Mouse (Mus musculus) limb, embryonic 15.5 days (tissue): ENCODE results near the gene Drg2. TPM values are rescaled to one million over a fixed set of nuclear protein-coding genes. Genes with fewer than 3 reads are reported as not detected.

ENCODE experiments used
- ATAC-seq: fragments of 200-750 bp; cut with Nextera tagmentation; 2 replicates; pipeline ENCODE4 v1.8.0; 2017; ENCODE audit warnings: low read depth, moderate TSS enrichment; ENCODE audit not compliant: insufficient number of reproducible peaks, low FRiP score, low TSS enrichment
- H3K27ac ChIP-seq: fragments of 300-500 bp; sonication (generic); 2 replicates; pipeline ENCODE4 v1.5.1; 2015; ENCODE audit warnings: moderate library complexity, mild to moderate bottlenecking, inconsistent platforms
- H3K27me3 ChIP-seq: fragments of 300-500 bp; sonication (generic); 2 replicates; pipeline ENCODE4 v1.6.1; 2015; ENCODE audit warnings: inconsistent platforms
- H3K36me3 ChIP-seq: fragments of 300-500 bp; sonication (generic); 2 replicates; pipeline ENCODE4 v1.6.1; 2015; ENCODE audit warnings: inconsistent platforms
- H3K4me1 ChIP-seq: fragments of 300-500 bp; sonication (generic); 2 replicates; pipeline ENCODE4 v1.6.1; 2015; ENCODE audit warnings: inconsistent platforms
- H3K4me2 ChIP-seq: fragments of 300-500 bp; sonication (generic); 2 replicates; pipeline ENCODE4 v1.6.1; 2015; ENCODE audit warnings: mild to moderate bottlenecking, inconsistent platforms
- H3K4me3 ChIP-seq: fragments of 300-500 bp; sonication (generic); 2 replicates; pipeline ENCODE4 v1.5.1; 2015; ENCODE audit warnings: mild to moderate bottlenecking, inconsistent platforms
- H3K9ac ChIP-seq: fragments of 300-500 bp; sonication (generic); 2 replicates; pipeline ENCODE4 v1.6.1; 2015; ENCODE audit warnings: inconsistent platforms
- H3K9me3 ChIP-seq: fragments of 300-500 bp; sonication (generic); 2 replicates; pipeline ENCODE4 v1.6.1; 2016; ENCODE audit warnings: inconsistent platforms
- WGBS: fragments of 180-500 bp; shearing (Covaris S2); methylation state at CpG from one replicate; pipeline ENCODE4 v1.1.7; 2015; 5-methylcytosine and 5-hydroxymethylcytosine counted together
- polyA plus RNA-seq: library from polyadenylated mRNA; unstranded; fragments of >200 nt; fragmentation: Nextera tagmentation; extraction: Ambion mirVana; gene quantifications from 2 replicates; pipeline ENCODE4 v1.2.1, GENCODE M21; 2015

The Drg2 gene
- polyA plus RNA-seq, 1 experiment from 2014 or later, result 103 TPM

GRCm38 (mm10) chr11:60474534-60474933 lies 20.1 kb downstream of the Drg2 start:
- peaks cover 9% of the 10 kb centered on the region; the same call in 1 of the 2 replicates for H3K4me1 ChIP-seq
- no peak overlapping the region for H3K9ac ChIP-seq
- H3K4me3 ChIP-seq, result no peak overlapping the region
- ATAC-seq, result no peak
- H3K36me3 ChIP-seq, result peaks cover 12% of the 10 kb centered on the region
- WGBS, result 87% methylated on average over 5 of the region's 5 CpGs
- H3K27me3 ChIP-seq, result no peaks in the 10 kb centered on the region
- H3K27ac ChIP-seq, result no peak overlapping the region
- no peak overlapping the region for H3K4me2 ChIP-seq
- no peaks in the 10 kb centered on the region for H3K9me3 ChIP-seq

- Histone ChIP-seq H3K4me3 (no peak overlapping the region), H3K9me3 (no peaks in the 10 kb centered on the region), H3K4me1 (peaks cover 9% of the 10 kb centered on the region; the same call in 1 of the 2 replicates), H3K4me2 (no peak overlapping the region), H3K27ac (no peak overlapping the region), H3K36me3 (no peaks in the 10 kb centered on the region), H3K27me3 (no peaks in the 10 kb centered on the region), H3K9ac (no peak overlapping the region)
- 75% methylated on average over 5 of the region's 5 CpGs for WGBS
- no peak for ATAC-seq
Measured at GRCm38 (mm10) chr11:60475668-60476362, 21.4 kb downstream of the Drg2 start.

GRCm38 (mm10) chr11:60478121-60478520 lies 23.7 kb downstream of the Drg2 start:
- H3K9me3 ChIP-seq, result no peaks in the 10 kb centered on the region
- H3K27me3 ChIP-seq, result no peaks in the 10 kb centered on the region
- ATAC-seq, result no peak
- H3K4me2 ChIP-seq, result 0 out of 2 replicates have a peak overlapping the region, but pooled peaks have one; percentile 14
- peaks cover 9% of the 10 kb centered on the region; the same call in 1 of the 2 replicates for H3K4me1 ChIP-seq
- no peak overlapping the region for H3K27ac ChIP-seq
- H3K9ac ChIP-seq, result no peak overlapping the region
- H3K36me3 ChIP-seq, result no peaks in the 10 kb centered on the region
- H3K4me3 ChIP-seq, result no peak overlapping the region
- WGBS, result 36% methylated on average over 17 of the region's 17 CpGs

- H3K27me3 ChIP-seq, result no peaks in the 10 kb centered on the region
- H3K4me2 ChIP-seq, result no peak overlapping the region
- 49% methylated on average over 3 of the region's 3 CpGs for WGBS
- no peak overlapping the region for H3K9ac ChIP-seq
- no peak overlapping the region for H3K27ac ChIP-seq
- H3K4me1 ChIP-seq, result no peaks in the 10 kb centered on the region
- no peaks in the 10 kb centered on the region for H3K36me3 ChIP-seq
- H3K4me3 ChIP-seq, result no peak overlapping the region
- no peak for ATAC-seq
- H3K9me3 ChIP-seq, result no peaks in the 10 kb centered on the region
Measured at GRCm38 (mm10) chr11:60486267-60486666, 31.9 kb downstream of the Drg2 start.

DNA sequence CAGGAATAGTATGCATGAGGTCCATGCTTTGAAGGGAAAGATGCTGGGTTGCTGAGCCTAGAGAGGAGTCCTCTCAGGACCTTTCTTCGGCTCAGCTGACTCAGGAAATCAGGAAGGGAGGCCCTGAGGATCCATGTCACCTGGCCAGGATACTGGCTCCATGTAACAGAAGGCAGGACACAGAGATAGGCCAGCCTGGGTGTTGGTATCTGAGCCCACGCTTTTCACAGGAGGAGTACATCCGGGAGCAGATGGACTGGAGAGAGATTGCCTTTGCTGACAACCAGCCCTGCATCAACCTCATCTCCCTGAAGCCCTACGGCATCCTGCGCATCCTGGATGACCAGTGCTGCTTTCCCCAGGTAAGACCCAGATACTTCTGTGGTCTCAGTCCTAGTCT lies 38.3 kb downstream of the Drg2 start:
- no peak overlapping the region for H3K4me2 ChIP-seq
- no peaks in the 10 kb centered on the region for H3K27me3 ChIP-seq
- WGBS, result 84% methylated on average over 5 of the region's 5 CpGs
- no peak for ATAC-seq
- no peaks in the 10 kb centered on the region for H3K9me3 ChIP-seq
- H3K27ac ChIP-seq, result no peak overlapping the region
- no peak overlapping the region for H3K4me3 ChIP-seq
- H3K4me1 ChIP-seq, result no peaks in the 10 kb centered on the region
- no peak overlapping the region for H3K9ac ChIP-seq
- H3K36me3 ChIP-seq, result no peaks in the 10 kb centered on the region

DNA sequence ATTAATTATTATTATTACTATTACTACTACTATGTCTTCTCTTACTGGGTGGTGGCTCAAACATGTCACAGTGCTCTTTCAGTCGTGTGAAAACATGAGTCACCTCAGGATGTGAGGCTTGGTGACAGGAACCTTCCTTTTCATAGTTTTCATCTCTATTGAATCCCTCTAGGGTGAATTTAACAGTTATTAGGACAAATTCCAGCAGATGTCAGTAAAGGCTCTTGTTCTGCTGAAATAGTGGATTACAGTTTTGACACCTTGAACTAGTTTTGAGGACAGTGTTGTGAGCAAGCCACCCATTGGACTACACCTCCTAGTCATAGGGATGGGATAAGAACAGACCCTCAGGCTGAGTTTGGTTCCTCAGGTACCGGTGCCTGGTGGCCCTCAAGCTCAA lies 41.3 kb downstream of the Drg2 start:
- Histone ChIP-seq H3K9ac (no peak overlapping the region), H3K36me3 (no peaks in the 10 kb centered on the region), H3K27me3 (no peaks in the 10 kb centered on the region), H3K9me3 (no peaks in the 10 kb centered on the region), H3K4me1 (no peaks in the 10 kb centered on the region), H3K4me3 (no peak overlapping the region), H3K4me2 (no peak overlapping the region), H3K27ac (no peak overlapping the region)
- ATAC-seq, result no peak
- 52% methylated on average over 2 of the region's 2 CpGs for whole genome bisulfite sequencing

- Histone ChIP-seq H3K27ac (no peak overlapping the region), H3K4me2 (no peak overlapping the region), H3K36me3 (no peaks in the 10 kb centered on the region), H3K9me3 (no peaks in the 10 kb centered on the region), H3K27me3 (peaks cover 15% of the 10 kb centered on the region), H3K4me1 (peaks cover 13% of the 10 kb centered on the region), H3K9ac (no peak overlapping the region), H3K4me3 (no peak overlapping the region)
- ATAC-seq, result no peak
- 81% methylated on average over 13 of the region's 13 CpGs for WGBS
Measured at GRCm38 (mm10) chr11:60507281-60507680, 52.9 kb downstream of the Drg2 start.

- ATAC-seq, result 0 out of 2 replicates have a peak, but pooled peaks have one; percentile 42
- WGBS, result 3% methylated on average over 11 of the region's 11 CpGs
Measured at GRCm38 (mm10) chr11:60508950-60509349, 54.6 kb downstream of the Drg2 start.

DNA sequence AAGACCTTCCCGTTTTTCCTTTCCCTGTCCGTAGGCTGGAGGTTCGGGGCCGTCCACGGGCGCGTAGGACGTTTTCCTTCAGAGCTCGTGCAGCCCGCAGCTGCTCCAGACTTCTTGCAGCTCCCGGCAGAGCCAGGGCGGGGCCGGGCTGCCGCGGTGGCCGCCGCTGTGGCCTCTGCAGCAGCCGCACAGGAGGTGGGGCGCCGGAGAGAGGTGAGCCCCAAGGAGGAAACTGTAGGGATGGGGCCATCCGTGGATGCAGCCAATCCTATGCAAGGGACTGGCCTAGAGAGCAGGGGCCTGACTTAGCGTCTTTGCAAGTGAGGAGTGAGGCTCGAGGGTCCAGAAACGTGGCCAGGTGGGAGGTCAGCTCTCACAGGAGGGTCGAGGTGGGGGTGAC lies 55.1 kb downstream of the Drg2 start:
- H3K4me3 ChIP-seq, result peak overlapping the region; percentile 42
- no peak overlapping the region for H3K27ac ChIP-seq
- WGBS, result under 1% methylated on average over 25 of the region's 25 CpGs
- peaks cover 13% of the 10 kb centered on the region for H3K4me1 ChIP-seq
- ATAC-seq, result 0 out of 2 replicates have a peak, but pooled peaks have one; percentile 3
- H3K36me3 ChIP-seq, result no peaks in the 10 kb centered on the region
- H3K9me3 ChIP-seq, result no peaks in the 10 kb centered on the region
- H3K9ac ChIP-seq, result peak overlapping the region; percentile 37; the same call in 1 of the 2 replicates
- H3K27me3 ChIP-seq, result peaks cover 15% of the 10 kb centered on the region
- H3K4me2 ChIP-seq, result peak overlapping the region; percentile 69

More at GRCm38 (mm10) chr11:60508950-60509349, 54.6 kb downstream of the Drg2 start:
- Histone ChIP-seq H3K4me3 (peak overlapping the region; percentile 42), H3K9ac (no peak overlapping the region), H3K27me3 (peaks cover 15% of the 10 kb centered on the region), H3K4me1 (peaks cover 13% of the 10 kb centered on the region), H3K4me2 (peak overlapping the region; percentile 69), H3K9me3 (no peaks in the 10 kb centered on the region), H3K36me3 (no peaks in the 10 kb centered on the region), H3K27ac (no peak overlapping the region)

GRCm38 (mm10) chr11:60511893-60512292 lies 57.5 kb downstream of the Drg2 start:
- Histone ChIP-seq H3K9ac (no peak overlapping the region), H3K27ac (no peak overlapping the region), H3K36me3 (no peaks in the 10 kb centered on the region), H3K27me3 (peaks cover 15% of the 10 kb centered on the region), H3K4me2 (no peak overlapping the region), H3K4me3 (no peak overlapping the region), H3K4me1 (peaks cover 13% of the 10 kb centered on the region), H3K9me3 (no peaks in the 10 kb centered on the region)
- WGBS, result 76% methylated on average over 1 of the region's 1 CpGs
- no peak for ATAC-seq

DNA sequence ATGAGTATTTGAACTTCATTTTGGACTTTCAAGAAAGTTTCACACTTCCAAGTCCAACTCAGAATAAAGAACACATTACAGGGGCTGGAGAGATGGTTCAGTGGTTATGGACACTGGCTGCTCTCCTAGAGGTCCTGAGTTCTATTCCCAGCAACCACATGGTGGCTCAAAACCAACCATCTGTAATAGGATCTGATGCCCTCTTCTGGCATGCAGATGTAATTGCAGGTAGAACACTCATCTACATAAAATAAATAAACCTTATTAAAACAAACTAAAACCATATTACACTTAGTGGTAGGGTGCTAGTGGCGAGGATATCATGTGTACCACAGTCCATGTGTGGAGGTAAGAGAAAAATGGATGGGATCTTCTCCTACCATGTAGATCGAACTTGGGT lies 58.1 kb downstream of the Drg2 start:
- no peak for ATAC-seq
- Histone ChIP-seq H3K27ac (no peak overlapping the region), H3K36me3 (no peaks in the 10 kb centered on the region), H3K9ac (no peak overlapping the region), H3K4me2 (no peak overlapping the region), H3K4me3 (no peak overlapping the region), H3K4me1 (peaks cover 13% of the 10 kb centered on the region), H3K27me3 (peaks cover 12% of the 10 kb centered on the region), H3K9me3 (no peaks in the 10 kb centered on the region)
- WGBS, result 74% methylated on average over 2 of the region's 2 CpGs

GRCm38 (mm10) chr11:60514941-60515340 lies 60.5 kb downstream of the Drg2 start:
- no peak overlapping the region for H3K9ac ChIP-seq
- 48% methylated on average over 2 of the region's 2 CpGs for WGBS
- H3K4me2 ChIP-seq, result no peak overlapping the region
- no peak overlapping the region for H3K4me3 ChIP-seq
- H3K36me3 ChIP-seq, result no peaks in the 10 kb centered on the region
- H3K9me3 ChIP-seq, result no peaks in the 10 kb centered on the region
- peaks cover 6% of the 10 kb centered on the region; the same call in 1 of the 2 replicates for H3K27me3 ChIP-seq
- no peaks in the 10 kb centered on the region for H3K4me1 ChIP-seq
- no peak for ATAC-seq
- H3K27ac ChIP-seq, result no peak overlapping the region
